10 mouse cellular contexts compared by ENCODE assay signal in genomic region chr9:46909412-46910013, GRCm38 (mm10).
A peak's percentile ranks its signal among the peaks of the same experiment; 100 is the strongest.
DNase-seq lines count a peak whose midpoint lies in the region; ATAC-seq lines count a peak whose summit lies in the region.
"Had no signal": no experiment of that assay in that cellular context is flagged by ENCODE, and none has a peak within 500 bp of the region (broad histone marks: within the 10 kb centered on the region; RNA-seq: fewer than 3 reads in every experiment).

No protein-coding gene starts in this region.

- no peak overlapping the region for H3K9ac ChIP-seq in hindbrain, embryonic 13.5 days
- no peak overlapping the region for H3K9ac ChIP-seq in intestine, embryonic 16.5 days (ENCODE audit: low read depth, low read length)
- H3K9ac ChIP-seq: intestine, embryonic 15.5 days; midbrain, embryonic 15.5 days had no signal

- no peak overlapping the region for H3K4me3 ChIP-seq in hindbrain, embryonic 10.5 days
- no peak overlapping the region for H3K4me3 ChIP-seq in hindbrain, embryonic 13.5 days
- H3K4me3 ChIP-seq in intestine, embryonic 16.5 days (ENCODE audit: low read length): no peak overlapping the region
- H3K4me3 ChIP-seq: intestine, embryonic 15.5 days; midbrain, embryonic 15.5 days had no signal

- no peaks in the 10 kb centered on the region for H3K9me3 ChIP-seq in hindbrain, embryonic 10.5 days
- H3K9me3 ChIP-seq in hindbrain, embryonic 13.5 days: no peaks in the 10 kb centered on the region
- H3K9me3 ChIP-seq in intestine, embryonic 16.5 days (ENCODE audit: control insufficient read depth, low read length): no peaks in the 10 kb centered on the region
- H3K9me3 ChIP-seq: intestine, embryonic 15.5 days had no signal

- H3K36me3 ChIP-seq in hindbrain, embryonic 10.5 days: no peaks in the 10 kb centered on the region
- H3K36me3 ChIP-seq in hindbrain, embryonic 13.5 days: no peaks in the 10 kb centered on the region
- H3K36me3 ChIP-seq in intestine, embryonic 16.5 days (ENCODE audit: control insufficient read depth, insufficient read depth, low read length): no peaks in the 10 kb centered on the region
- H3K36me3 ChIP-seq: intestine, embryonic 15.5 days; midbrain, embryonic 15.5 days had no signal

- WGBS in hindbrain, embryonic 10.5 days: 65% methylated on average over 6 of the region's 6 CpGs
- WGBS in hindbrain, embryonic 13.5 days: 38% methylated on average over 6 of the region's 6 CpGs
- 34% methylated on average over 6 of the region's 6 CpGs for WGBS in intestine, embryonic 16.5 days

- peak; percentile 26 for DNase-seq in adrenal gland, postnatal 10 days
- no peak for DNase-seq in adrenal gland, postnatal 4 days (ENCODE audit: low spot score in 2 of 2)
- DNase-seq in hindbrain, embryonic 10.5 days (ENCODE audit: low spot score): no peak
- DNase-seq in Muller cell, postnatal 12 days (ENCODE audit: inconsistent ontology term): peak; percentile 30
- peak; percentile 43 to 53 for DNase-seq in layer of hippocampus, postnatal 36 days
- DNase-seq in spleen, adult 12 weeks (ENCODE audit: low spot score): no peak

- 0 out of 2 replicates have a peak overlapping the region, but pooled peaks have one; percentile 40 for H3K27ac ChIP-seq in hindbrain, embryonic 10.5 days
- no peak overlapping the region for H3K27ac ChIP-seq in hindbrain, embryonic 13.5 days
- H3K27ac ChIP-seq in intestine, embryonic 16.5 days (ENCODE audit: low read length): no peak overlapping the region
- H3K27ac ChIP-seq: intestine, embryonic 15.5 days; midbrain, embryonic 15.5 days had no signal

- ATAC-seq in hindbrain, embryonic 13.5 days (ENCODE audit: low FRiP score): no peak
- ATAC-seq in intestine, embryonic 16.5 days: no peak
- ATAC-seq: intestine, embryonic 15.5 days; midbrain, embryonic 15.5 days had no signal

- no peak overlapping the region for H3K4me2 ChIP-seq in hindbrain, embryonic 13.5 days
- no peak overlapping the region for H3K4me2 ChIP-seq in intestine, embryonic 16.5 days (ENCODE audit: low read depth, low read length)
- H3K4me2 ChIP-seq: intestine, embryonic 15.5 days; midbrain, embryonic 15.5 days had no signal

- peaks cover 17% of the 10 kb centered on the region for H3K4me1 ChIP-seq in hindbrain, embryonic 10.5 days (replicated peaks)
- H3K4me1 ChIP-seq in hindbrain, embryonic 13.5 days (replicated peaks): peaks cover 7% of the 10 kb centered on the region
- H3K4me1 ChIP-seq in intestine, embryonic 16.5 days (ENCODE audit: control insufficient read depth, insufficient read depth, low read length): no peaks in the 10 kb centered on the region
- H3K4me1 ChIP-seq: intestine, embryonic 15.5 days; midbrain, embryonic 15.5 days had no signal

- H3K27me3 ChIP-seq in hindbrain, embryonic 10.5 days (ENCODE audit: insufficient read depth, poor library complexity, severe bottlenecking): no peaks in the 10 kb centered on the region
- H3K27me3 ChIP-seq in hindbrain, embryonic 13.5 days: no peaks in the 10 kb centered on the region
- H3K27me3 ChIP-seq in intestine, embryonic 16.5 days (replicated peaks; ENCODE audit: control insufficient read depth, insufficient read depth, low read length): no peaks in the 10 kb centered on the region
- H3K27me3 ChIP-seq: intestine, embryonic 15.5 days; midbrain, embryonic 15.5 days had no signal

Comparison
In these comparisons a context has a peak if more than half of its experiments do, and no peak if none do; other contexts are left out.
1. DNase-seq: peak in adrenal gland, postnatal 10 days (single experiment), Muller cell, postnatal 12 days (single experiment) and layer of hippocampus, postnatal 36 days (2 of 2); none in adrenal gland, postnatal 4 days (0 of 2), hindbrain, embryonic 10.5 days (single experiment) and spleen, adult 12 weeks (single experiment).